Mouse (Mus musculus) R1 (cell line): ENCODE measurements around the gene Asah2.
"Not testable (repeated sequence)": the region's sequence is repeated elsewhere in the genome, so short reads cannot be mapped to it uniquely, and the experiment has no call there.

ENCODE experiments used
- DNase-seq: peaks from one replicate; pipeline ENCODE4 v3.0.0-alpha.2; 2018; ENCODE audit warnings: low read depth, low spot score

Gene Asah2

GRCm38 (mm10) chr19:32102976-32103300 lies 5.1 kb downstream of the Asah2 start:
- peak; percentile 28 for DNase-seq

- DNase-seq: no peak
These were observed 5.6 kb downstream of the Asah2 start for GRCm38 (mm10) chr19:32102294-32102975.

GRCm38 (mm10) chr19:32098582-32098981 lies 9.4 kb downstream of the Asah2 start:
- DNase-seq: no peak

GRCm38 (mm10) chr19:32092358-32092757 lies 15.7 kb downstream of the Asah2 start:
- no peak for DNase-seq

- no peak for DNase-seq
These were observed 17.2 kb downstream of the Asah2 start for GRCm38 (mm10) chr19:32090804-32091203.

- no peak for DNase-seq
These were observed 19.4 kb downstream of the Asah2 start for GRCm38 (mm10) chr19:32088570-32088969.

DNA sequence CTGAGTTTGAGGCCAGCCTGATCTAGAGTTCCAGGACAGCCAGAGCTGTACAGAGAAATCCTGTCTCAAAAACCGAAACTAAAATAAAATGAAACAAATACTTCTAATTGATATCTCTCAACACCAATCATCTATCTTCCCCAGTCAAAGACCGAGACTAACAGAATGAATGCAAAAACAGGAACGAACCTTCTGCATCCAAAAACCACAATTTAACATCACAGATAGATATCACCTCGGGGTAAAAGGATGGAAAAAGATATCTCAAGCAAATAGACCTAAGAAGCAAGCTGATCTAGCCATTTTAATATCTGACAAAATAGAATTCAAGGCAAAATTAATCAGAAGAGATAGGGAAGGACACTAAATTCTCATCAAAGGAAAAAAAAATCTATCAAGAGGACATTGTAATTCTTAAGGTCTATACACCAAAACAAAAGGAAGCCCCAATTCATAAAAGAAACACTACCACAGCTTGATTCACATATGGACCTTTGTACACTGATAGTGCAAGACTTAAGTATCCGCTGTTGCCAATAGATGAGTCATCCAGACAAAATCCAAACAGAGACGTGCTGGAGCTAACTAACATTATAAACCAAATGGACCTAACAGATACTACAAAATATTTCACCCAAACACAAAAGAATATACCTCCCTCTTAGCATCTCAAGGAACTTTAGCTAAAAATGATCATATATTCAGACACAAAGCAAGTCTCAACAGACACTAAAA lies 20.1 kb downstream of the Asah2 start:
- DNase-seq: no peak

DNA sequence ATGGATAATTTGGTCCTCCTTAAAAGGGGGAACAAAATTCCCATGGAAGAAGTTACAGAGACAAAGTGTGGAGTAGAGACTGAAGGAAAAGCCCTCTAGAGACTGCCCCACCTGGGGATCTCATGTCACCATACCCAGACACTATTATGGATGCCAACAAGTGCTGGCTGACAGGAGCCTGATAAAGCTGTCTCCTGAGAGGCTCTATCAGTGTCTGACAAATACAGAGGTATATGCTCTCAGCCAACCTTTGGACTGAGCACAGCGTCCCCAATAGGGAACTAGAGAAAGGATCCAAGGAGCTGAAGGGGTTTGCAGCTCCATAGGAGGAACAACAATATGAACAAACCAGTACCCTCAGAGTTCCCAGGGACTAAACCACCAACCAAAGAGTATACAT lies 23.2 kb downstream of the Asah2 start:
- not testable (repeated sequence) for DNase-seq

- no peak for DNase-seq
These were observed 37.7 kb downstream of the Asah2 start for GRCm38 (mm10) chr19:32070340-32070739.

DNA sequence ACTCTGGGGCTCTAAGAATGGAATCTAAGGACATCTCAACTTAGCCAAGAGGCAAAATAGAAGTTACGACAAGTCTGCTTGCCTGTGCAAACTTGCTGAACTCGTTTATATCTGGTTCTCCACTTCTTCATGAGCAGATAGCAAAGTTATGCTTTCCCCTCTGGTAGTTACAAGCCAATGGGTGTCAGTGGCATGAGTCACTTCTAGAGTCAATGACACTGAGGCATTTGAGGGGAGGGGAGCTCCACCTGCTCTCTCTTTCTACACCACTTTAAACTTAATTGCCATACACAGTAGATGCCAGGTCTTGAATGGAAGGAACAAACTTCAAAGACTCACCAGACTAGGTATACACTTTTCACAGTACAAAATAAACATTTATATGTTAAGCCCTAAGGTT lies 38.4 kb downstream of the Asah2 start:
- no peak for DNase-seq

DNA sequence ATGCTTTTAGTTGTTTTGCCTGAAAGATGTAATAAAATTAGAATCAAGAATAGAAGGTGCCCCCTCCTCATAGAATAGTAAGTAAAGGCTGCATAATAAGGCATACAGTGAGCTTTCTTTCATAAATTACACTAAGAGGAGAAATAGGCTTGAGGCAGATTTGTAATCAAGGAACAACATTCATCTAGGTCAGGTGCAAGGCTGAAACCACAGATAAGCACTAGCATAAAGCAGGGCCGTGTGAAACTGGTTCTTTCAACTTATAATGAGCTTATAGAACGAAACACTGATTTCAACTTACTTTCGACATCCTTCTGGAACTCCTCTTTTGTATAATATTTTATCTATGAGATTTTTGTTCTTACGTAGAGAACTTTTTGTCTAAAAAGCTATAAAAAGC lies 40.3 kb downstream of the Asah2 start:
- DNase-seq: no peak

DNA sequence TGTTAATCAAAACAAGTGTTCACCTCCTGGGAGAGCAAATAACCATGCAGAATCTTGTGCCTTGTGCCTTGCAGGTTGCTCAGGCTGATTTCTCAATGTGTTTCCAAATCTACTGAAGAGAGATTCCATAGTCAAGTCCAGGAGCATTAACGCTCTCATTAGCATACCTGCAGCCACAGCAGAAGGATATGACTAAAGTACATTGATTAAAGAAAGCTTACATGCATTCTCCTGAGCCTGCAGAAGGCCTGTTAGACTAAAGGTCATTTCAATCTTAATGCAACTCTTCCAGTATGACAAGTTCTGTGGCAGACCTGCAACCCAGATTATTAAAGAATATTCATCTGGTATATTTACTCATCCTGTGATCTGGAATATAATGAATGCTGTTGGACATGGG lies 46.7 kb downstream of the Asah2 start:
- DNase-seq: no peak

- DNase-seq: no peak
These were observed 51.8 kb downstream of the Asah2 start for GRCm38 (mm10) chr19:32056252-32056651.

DNA sequence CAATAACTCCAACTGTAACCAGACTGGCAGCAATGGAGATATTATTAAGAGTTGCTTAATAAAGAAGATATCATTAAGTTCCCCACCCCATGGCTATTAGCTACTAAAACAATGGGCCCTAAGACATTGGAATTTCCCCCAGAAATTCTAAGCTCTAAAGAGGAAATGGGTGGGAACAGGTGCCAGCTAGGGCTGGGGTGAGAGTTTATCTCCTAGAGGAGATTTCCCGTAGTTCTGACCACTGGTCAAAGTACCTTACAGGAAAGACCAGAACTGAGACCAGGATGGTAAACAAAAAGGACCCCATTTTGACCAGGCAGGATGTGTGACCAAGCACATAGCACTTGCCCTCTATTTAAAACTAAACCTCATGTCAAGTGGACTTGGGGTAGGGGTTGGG lies 52.3 kb downstream of the Asah2 start:
- DNase-seq: no peak

DNA sequence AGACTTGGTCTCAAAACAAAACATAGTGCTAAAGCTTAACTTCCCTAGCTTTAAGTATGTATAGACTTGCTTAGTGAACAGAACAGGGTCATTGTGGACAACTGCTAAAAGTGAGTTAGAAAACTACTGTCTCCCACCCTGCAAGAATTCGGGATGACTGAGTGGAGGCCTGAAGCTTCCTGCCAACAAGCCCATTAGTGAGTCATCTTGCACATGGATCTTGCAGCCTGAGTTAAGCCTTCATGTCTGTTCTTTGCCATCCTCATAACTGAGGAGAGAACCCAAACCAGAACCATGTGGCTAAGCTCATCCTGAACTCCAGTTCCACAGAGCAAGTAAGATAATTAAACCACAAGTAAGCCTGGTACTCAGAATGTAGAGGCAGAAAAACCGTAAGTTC lies 56.8 kb downstream of the Asah2 start:
- no peak for DNase-seq

DNA sequence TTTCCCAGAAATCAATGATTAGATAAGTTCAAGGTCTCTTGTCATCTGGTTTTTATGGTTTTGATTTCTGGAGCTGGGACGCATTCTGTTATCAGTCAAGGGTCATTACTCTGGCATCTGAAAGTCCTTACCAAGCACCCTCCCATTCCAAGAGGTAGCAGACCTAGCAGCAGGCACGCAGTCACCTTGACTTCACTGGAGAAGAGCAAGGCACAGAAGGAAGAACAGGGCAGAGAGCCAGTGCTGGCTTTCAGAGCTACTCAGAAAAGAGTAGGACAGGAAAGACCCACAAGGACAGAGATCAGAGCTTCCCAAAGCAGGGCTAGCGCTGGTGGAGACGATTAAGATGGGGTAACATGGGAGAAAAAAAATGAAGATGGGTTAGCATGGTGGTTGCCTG lies 75.1 kb downstream of the Asah2 start:
- DNase-seq: no peak

DNA sequence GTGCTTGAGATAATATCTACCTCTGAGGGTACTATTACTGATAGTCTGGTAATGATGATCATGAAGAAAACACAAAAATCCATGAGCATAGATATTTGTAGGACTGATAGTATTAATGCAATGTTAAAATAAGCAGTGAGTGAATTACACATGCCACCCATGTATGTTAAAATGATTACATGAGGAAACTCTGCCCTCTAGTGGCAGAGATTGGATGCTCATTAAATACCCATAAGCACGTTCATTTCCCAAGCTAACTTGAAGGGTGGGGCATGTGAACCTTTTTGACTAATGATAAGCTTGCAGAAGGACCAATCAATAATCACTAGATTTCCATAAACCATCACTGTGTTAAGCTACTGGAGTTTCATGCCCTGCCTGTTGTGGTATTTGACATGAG lies 77.6 kb downstream of the Asah2 start:
- DNase-seq: peak; percentile 62

- no peak for DNase-seq
These were observed 82.6 kb downstream of the Asah2 start for GRCm38 (mm10) chr19:32025443-32025842.

DNA sequence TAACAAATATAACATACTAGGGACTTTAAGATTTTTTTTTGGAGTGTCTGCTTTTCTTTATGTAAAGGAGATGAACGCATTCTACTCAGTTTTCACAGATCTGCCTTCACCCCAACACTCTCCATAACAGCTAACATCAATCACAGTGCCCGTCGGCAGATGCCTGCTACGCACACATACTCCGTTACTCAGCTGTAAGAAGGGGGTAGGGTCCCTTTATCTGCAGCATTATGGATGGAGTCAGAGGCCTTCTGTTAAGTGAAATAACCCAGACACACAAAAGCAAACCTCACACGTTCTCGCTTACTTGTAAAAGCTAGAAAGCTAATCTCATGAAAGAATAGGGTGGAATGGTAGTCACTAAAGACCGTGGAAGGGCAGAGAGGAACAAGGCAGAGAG lies 88.3 kb downstream of the Asah2 start:
- DNase-seq: no peak

GRCm38 (mm10) chr19:32018585-32018984 lies 89.4 kb downstream of the Asah2 start:
- DNase-seq: no peak

GRCm38 (mm10) chr19:32018053-32018452 lies 90.0 kb downstream of the Asah2 start:
- no peak for DNase-seq

GRCm38 (mm10) chr19:32002623-32003022 lies 105.4 kb downstream of the Asah2 start:
- DNase-seq: no peak

GRCm38 (mm10) chr19:31996916-31997315 lies 111.1 kb downstream of the Asah2 start:
- no peak for DNase-seq

- no peak for DNase-seq
These were observed 117.0 kb downstream of the Asah2 start for GRCm38 (mm10) chr19:31991057-31991456.
